Mouse (Mus musculus) limb, embryonic 12.5 days (tissue): ENCODE data around the gene 1700074P13Rik. TPM values are rescaled to one million over a fixed set of nuclear protein-coding genes. Genes with fewer than 3 reads are reported as not detected.
"Not testable (repeated sequence)": the region's sequence is repeated elsewhere in the genome, so short reads cannot be mapped to it uniquely, and the experiment has no call there.

Source experiments
- ATAC-seq: fragments of 200-750 bp; cut with Nextera tagmentation; 2 replicates; pipeline ENCODE4 v1.8.0; 2017; ENCODE audit warnings: low read depth, moderate TSS enrichment; ENCODE audit not compliant: insufficient number of reproducible peaks, insufficient read depth, low FRiP score, low TSS enrichment
- H3K27ac ChIP-seq: fragments of 300-500 bp; sonication (generic); 2 replicates; pipeline ENCODE4 v1.5.1; 2016; ENCODE audit warnings: mild to moderate bottlenecking, moderate library complexity
- H3K27me3 ChIP-seq: fragments of 300-500 bp; sonication (generic); 2 replicates; pipeline ENCODE4 v1.6.1; 2016; ENCODE audit warnings: mild to moderate bottlenecking, moderate library complexity
- H3K36me3 ChIP-seq: fragments of 300-500 bp; sonication (generic); 2 replicates; pipeline ENCODE4 v1.6.1; 2016; ENCODE audit warnings: mild to moderate bottlenecking, moderate library complexity
- H3K4me1 ChIP-seq: fragments of 300-500 bp; sonication (generic); replicated peaks from 2 replicates; pipeline ENCODE4 v1.6.1; 2016
- H3K4me2 ChIP-seq: fragments of 300-500 bp; sonication (generic); 2 replicates; pipeline ENCODE4 v1.6.1; 2016; ENCODE audit warnings: mild to moderate bottlenecking, moderate library complexity
- H3K4me3 ChIP-seq: fragments of 300-500 bp; sonication (generic); replicated peaks from 2 replicates; pipeline ENCODE4 v1.5.1; 2016; ENCODE audit warnings: mild to moderate bottlenecking
- H3K9ac ChIP-seq: fragments of 300-500 bp; sonication (generic); replicated peaks from 2 replicates; pipeline ENCODE4 v1.6.1; 2016; ENCODE audit warnings: mild to moderate bottlenecking, moderate library complexity
- H3K9me3 ChIP-seq: fragments of 300-500 bp; sonication (generic); 2 replicates; pipeline ENCODE4 v1.6.1; 2016; ENCODE audit warnings: mild to moderate bottlenecking, moderate library complexity
- WGBS: fragments of 180-500 bp; shearing (Covaris S2); methylation state at CpG from one replicate; pipeline ENCODE4 v1.1.7; 2016; 5-methylcytosine and 5-hydroxymethylcytosine counted together
- polyA plus RNA-seq: library from polyadenylated mRNA; unstranded; fragments of >200 nt; fragmentation: Nextera tagmentation; extraction: Ambion mirVana; gene quantifications from 2 replicates; pipeline ENCODE4 v1.2.1, GENCODE M21; 2016

1700074P13Rik gene
- not detected in 2 replicates for polyA plus RNA-seq

DNA sequence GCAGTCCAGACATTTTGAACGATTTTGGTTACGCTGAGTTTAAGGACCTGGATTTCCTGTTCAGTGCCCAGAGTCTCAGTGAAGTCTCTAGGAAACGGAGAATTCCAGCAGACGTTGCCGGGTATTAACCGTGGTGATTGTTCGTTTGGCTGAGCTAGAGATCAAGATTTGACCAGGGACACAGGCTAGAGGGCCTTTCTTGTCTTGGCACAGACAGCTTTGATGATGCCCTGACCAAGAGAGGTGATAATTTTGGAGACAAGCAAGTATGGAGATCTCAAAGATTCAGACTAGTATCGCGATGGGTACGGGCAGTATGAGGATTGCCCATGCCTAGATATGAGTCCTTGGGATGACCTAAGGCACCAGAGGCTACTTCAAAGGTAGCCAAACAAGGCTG lies at the start of gene 1700074P13Rik:
1700074P13Rik (minus strand) TSS at position 101 of the 400 bp plus-strand sequence.
- no peak for ATAC-seq
- 92% methylated on average over 10 of the region's 10 CpGs for WGBS
- Histone ChIP-seq H3K4me2 (no peak within 1 kb of the TSS), H3K4me3 (no peak within 1 kb of the TSS), H3K27ac (no peak within 1 kb of the TSS), H3K9ac (no peak within 1 kb of the TSS), H3K27me3 (no peaks in the 10 kb centered on the region), H3K36me3 (no peaks in the 10 kb centered on the region), H3K9me3 (no peaks in the 10 kb centered on the region), H3K4me1 (no peaks in the 10 kb centered on the region)

DNA sequence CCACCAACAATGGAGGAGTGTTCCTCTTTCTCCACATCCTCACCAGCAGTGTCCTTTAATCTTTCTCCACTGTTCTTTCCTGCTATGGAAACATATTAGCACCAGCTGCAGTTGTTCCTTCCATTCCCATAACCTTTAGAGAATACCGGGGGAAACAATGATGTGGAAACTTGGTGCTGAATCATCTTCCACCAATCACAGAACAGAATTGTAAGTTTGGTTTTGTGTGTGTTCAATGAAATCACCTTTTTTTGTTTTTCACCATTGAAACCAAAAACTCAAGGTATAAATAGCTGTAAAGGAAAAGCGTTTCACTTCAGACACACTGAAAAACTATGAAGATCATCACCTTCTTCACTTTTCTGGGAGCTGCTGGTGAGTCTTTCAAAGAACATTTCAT lies 24.1 kb upstream of the 1700074P13Rik start, which contains the start of gene 1810009J06Rik:
1810009J06Rik (plus strand) TSS at position 301 of the 400 bp plus-strand sequence.
- ATAC-seq = not testable (repeated sequence)

DNA sequence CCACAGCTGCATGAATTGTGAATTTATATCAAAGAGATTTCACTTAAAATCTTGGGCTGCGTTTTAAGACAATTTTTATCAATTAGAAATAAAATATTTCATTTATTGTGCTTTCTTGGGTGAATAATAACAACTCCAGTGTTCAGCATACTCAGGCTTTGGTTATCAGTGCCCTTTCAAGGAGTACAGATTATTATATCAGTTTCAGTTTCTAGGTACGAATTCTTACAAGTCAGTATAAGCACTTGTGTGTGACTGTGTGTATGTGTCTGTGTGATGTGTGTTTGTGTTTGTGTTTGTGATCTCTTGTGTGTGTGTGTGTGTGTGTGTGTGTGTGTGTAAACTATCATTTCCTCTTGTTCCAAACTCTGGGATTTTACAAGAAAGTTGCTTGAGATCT lies 13.4 kb upstream of the 1700074P13Rik start:
- no peaks in the 10 kb centered on the region for H3K4me1 ChIP-seq
- no peak overlapping the region for H3K9ac ChIP-seq
- no peak overlapping the region for H3K27ac ChIP-seq
- no peaks in the 10 kb centered on the region; the same call in 1 of the 2 replicates for H3K9me3 ChIP-seq
- no peaks in the 10 kb centered on the region for H3K36me3 ChIP-seq
- H3K27me3 ChIP-seq = no peaks in the 10 kb centered on the region
- 65% methylated on average over 2 of the region's 2 CpGs for WGBS
- no peak overlapping the region for H3K4me2 ChIP-seq
- no peak for ATAC-seq
- no peak overlapping the region for H3K4me3 ChIP-seq

More for the DNA sequence above, 24.1 kb upstream of the 1700074P13Rik start, which contains the start of gene 1810009J06Rik:
- not testable (repeated sequence) for H3K4me3 ChIP-seq, H3K36me3 ChIP-seq, H3K9me3 ChIP-seq, H3K4me1 ChIP-seq, H3K9ac ChIP-seq, H3K27ac ChIP-seq, H3K4me2 ChIP-seq, H3K27me3 ChIP-seq
- 83% methylated on average over 2 of the region's 2 CpGs for WGBS

DNA sequence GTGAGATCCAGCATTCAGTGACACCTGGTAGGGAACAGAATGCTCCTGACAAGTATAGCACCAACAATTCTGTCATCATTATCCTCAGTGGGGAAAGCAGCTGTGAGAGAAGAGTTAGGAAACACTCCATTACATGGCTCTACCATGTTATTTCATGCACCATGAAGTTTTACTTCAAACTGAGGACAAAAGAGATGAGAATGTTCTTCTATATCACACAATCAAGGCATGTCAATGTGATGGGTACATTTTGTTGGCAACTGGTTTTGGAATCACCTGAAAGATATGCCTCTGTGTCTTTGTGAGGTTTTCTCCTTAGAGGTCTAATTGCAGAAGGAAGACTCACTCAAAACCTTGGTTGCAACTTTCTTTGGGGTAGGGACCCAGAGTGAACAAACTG lies 11.4 kb upstream of the 1700074P13Rik start, which contains the start of gene Gm4744:
Gm4744 (minus strand) TSS at position 101 of the 400 bp plus-strand sequence.
- no peak for ATAC-seq
- Histone ChIP-seq H3K4me1 (no peaks in the 10 kb centered on the region), H3K4me2 (no peak within 1 kb of the TSS), H3K9ac (no peak within 1 kb of the TSS), H3K27me3 (no peaks in the 10 kb centered on the region), H3K4me3 (no peak within 1 kb of the TSS), H3K36me3 (no peaks in the 10 kb centered on the region), H3K27ac (no peak within 1 kb of the TSS), H3K9me3 (no peaks in the 10 kb centered on the region)

DNA sequence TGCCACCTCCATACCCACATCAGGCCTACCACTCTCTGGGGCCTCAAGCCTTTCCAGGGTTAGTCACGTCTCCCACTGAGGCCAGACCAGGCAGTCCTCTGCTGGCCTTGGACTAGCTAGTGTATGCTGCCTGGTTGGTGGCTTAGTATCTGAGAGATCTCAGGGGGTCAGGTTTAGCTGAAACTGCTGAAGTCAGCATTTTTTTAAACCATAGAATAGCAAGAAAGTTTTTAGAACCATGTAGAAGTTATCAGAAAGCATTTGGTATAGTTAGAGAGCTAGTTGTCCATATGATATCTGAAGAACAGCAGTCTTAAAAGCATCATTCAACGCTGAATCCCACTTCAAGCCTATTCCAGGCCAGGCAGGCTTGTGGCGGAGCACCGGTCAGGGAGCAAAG lies 20.4 kb downstream of the 1700074P13Rik start:
- ATAC-seq = no peak
- no peak overlapping the region for H3K4me2 ChIP-seq

DNA sequence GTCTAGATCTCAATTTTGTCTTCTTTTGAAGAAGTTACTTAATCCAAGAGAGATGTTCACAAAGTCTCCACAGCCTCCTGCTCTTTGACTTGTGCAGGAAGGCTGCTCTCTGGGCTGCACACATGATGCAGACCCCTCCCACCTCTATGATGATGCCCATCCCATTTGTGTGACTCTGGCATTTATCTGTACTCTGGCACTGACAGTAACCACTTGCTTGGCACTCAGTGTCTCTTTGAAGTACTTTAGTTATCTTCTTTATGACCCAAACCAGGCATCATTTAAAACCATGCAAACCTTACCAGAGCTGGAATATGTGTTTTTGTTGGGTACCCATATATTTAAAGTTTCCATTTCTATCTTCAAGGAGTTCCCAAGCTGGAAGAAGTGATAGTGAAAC lies 40.1 kb downstream of the 1700074P13Rik start, which contains the start of gene Prss58:
Prss58 (minus strand) TSS at position 101 of the 400 bp plus-strand sequence.
- Histone ChIP-seq H3K4me3 (no peak within 1 kb of the TSS), H3K9me3 (no peaks in the 10 kb centered on the region), H3K27ac (no peak within 1 kb of the TSS), H3K4me2 (no peak within 1 kb of the TSS), H3K9ac (no peak within 1 kb of the TSS), H3K4me1 (no peaks in the 10 kb centered on the region), H3K27me3 (no peaks in the 10 kb centered on the region), H3K36me3 (no peaks in the 10 kb centered on the region)
- ATAC-seq = no peak

More for the DNA sequence above, 20.4 kb downstream of the 1700074P13Rik start:
- no peaks in the 10 kb centered on the region for H3K4me1 ChIP-seq
- 84% methylated on average over 4 of the region's 4 CpGs for WGBS
- H3K9me3 ChIP-seq = no peaks in the 10 kb centered on the region
- no peaks in the 10 kb centered on the region for H3K36me3 ChIP-seq
- no peak overlapping the region for H3K4me3 ChIP-seq
- H3K27ac ChIP-seq = no peak overlapping the region
- H3K27me3 ChIP-seq = no peaks in the 10 kb centered on the region
- no peak overlapping the region for H3K9ac ChIP-seq

DNA sequence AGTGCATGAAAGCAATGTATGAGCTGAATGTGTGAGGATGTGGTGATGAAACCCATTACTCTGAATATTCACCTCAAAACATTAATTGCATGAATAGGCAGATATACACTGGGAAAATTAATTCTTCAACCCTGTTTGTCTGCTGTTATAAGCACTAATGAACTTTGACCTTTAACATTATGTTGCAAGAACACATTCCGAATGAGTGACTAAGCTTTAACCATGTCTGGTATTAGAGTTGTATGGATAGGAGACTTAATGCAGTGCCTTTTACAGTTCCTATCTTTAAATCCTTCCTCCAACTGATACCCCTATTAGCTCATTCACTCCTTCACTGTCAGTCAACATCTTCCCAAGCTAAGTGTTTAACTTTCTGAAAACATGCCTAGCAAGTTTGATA lies 45.6 kb downstream of the 1700074P13Rik start:
- Histone ChIP-seq H3K27ac (no peak overlapping the region), H3K9me3 (no peaks in the 10 kb centered on the region), H3K27me3 (no peaks in the 10 kb centered on the region), H3K4me1 (no peaks in the 10 kb centered on the region), H3K9ac (no peak overlapping the region), H3K4me3 (no peak overlapping the region), H3K4me2 (no peak overlapping the region), H3K36me3 (no peaks in the 10 kb centered on the region)
- no peak for ATAC-seq
- WGBS = 91% methylated on average over 1 of the region's 1 CpGs

DNA sequence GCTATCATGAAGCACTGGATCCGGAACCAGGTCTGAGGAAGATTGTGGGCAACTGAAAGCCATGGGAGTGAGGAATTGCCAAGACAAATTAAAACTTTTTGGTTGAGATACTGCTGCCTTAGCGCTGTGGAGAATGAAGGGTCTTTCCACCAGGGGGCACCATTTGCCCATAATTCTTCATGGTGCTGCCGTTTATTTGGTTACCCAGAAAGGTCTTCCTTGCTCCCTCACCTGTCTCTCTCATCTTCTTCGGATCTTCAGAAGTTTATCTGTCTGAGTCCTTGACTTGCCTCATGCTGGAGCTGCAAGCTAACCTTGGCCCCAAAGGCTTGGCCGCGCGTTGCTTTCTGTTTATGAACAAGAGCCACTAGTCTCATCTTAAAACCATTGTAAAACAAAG lies 46.8 kb downstream of the 1700074P13Rik start:
- Histone ChIP-seq H3K27me3 (no peaks in the 10 kb centered on the region), H3K4me3 (no peak overlapping the region), H3K9me3 (no peaks in the 10 kb centered on the region), H3K27ac (no peak overlapping the region), H3K4me2 (no peak overlapping the region), H3K9ac (no peak overlapping the region), H3K36me3 (no peaks in the 10 kb centered on the region), H3K4me1 (no peaks in the 10 kb centered on the region)
- WGBS = 43% methylated on average over 7 of the region's 7 CpGs
- no peak for ATAC-seq

DNA sequence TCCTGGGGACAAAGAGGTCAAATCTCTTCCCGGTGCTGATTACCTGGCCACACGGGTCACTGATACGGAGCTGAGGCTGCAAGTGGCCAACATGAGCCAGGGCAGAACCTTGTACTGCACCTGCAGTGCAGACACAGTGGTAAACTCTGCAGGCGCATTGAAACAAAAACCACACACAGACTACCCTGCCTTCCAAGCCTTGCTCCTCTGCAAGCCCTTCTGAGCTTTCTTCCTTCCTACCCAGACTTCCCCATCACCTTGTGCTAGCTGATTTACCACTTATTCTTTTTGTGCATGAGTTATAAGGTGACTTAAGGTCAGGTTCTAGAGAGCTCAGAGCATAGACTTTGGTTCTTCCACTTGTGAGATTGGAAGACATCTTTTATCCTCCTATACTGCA lies 48.6 kb downstream of the 1700074P13Rik start:
- no peak overlapping the region for H3K4me3 ChIP-seq
- H3K27me3 ChIP-seq = no peaks in the 10 kb centered on the region
- H3K4me2 ChIP-seq = no peak overlapping the region
- H3K9me3 ChIP-seq = no peaks in the 10 kb centered on the region
- H3K4me1 ChIP-seq = no peaks in the 10 kb centered on the region
- H3K27ac ChIP-seq = no peak overlapping the region
- no peak for ATAC-seq
- no peaks in the 10 kb centered on the region for H3K36me3 ChIP-seq
- WGBS = 91% methylated on average over 4 of the region's 4 CpGs
- H3K9ac ChIP-seq = no peak overlapping the region

DNA sequence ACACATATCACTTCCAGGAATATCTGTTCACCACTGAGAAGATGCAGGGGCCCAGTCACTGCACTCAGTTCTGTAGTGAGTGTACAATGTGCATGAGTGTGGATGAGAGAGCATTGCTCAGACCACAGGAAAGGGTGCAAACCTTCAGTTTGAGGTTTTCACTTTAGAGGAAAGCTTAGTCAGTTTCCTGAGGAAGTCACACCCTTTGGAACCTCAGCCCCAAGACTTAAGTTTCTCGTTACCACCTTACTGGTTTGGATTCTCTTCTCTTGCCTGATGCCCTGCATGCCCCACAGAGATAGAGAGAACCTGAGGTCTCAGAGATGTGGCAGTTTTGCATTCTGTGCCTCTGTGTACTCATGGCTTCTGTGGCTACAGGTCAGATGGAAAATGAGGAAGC lies 49.4 kb downstream of the 1700074P13Rik start:
- WGBS = 79% methylated on average over 1 of the region's 1 CpGs
- Histone ChIP-seq H3K4me2 (no peak overlapping the region), H3K9ac (no peak overlapping the region), H3K27me3 (no peaks in the 10 kb centered on the region), H3K36me3 (no peaks in the 10 kb centered on the region), H3K27ac (no peak overlapping the region), H3K9me3 (no peaks in the 10 kb centered on the region), H3K4me1 (no peaks in the 10 kb centered on the region), H3K4me3 (no peak overlapping the region)
- no peak for ATAC-seq

DNA sequence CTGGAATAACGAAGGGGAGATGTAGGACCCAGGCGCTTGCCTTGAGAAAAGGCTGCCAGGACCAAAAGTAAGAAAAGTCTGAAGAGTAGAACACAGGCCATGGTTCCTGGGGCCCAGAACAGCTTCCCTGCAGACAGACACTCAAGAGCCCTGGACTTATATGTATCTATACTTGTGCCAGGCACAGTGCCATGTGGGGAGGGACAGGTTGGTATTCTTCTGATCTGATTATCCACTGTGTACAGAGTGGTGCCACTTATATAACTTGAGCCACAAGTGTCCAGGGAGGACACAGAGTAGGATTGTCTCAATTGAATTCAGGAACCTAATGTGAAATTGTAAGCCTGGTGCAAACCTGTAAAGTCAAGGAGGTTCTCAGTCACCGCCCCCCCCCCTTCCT lies 53.0 kb downstream of the 1700074P13Rik start, which contains the start of gene Moxd2:
Moxd2 (minus strand) TSS at position 101 of the 400 bp plus-strand sequence.
- Histone ChIP-seq H3K27me3 (no peaks in the 10 kb centered on the region), H3K9me3 (no peaks in the 10 kb centered on the region), H3K4me1 (no peaks in the 10 kb centered on the region), H3K9ac (no peak within 1 kb of the TSS), H3K4me2 (no peak within 1 kb of the TSS), H3K4me3 (no peak within 1 kb of the TSS), H3K27ac (no peak within 1 kb of the TSS), H3K36me3 (no peaks in the 10 kb centered on the region)
- whole genome bisulfite sequencing = 91% methylated on average over 3 of the region's 3 CpGs
- no peak for ATAC-seq
